Mouse (Mus musculus) intestine, embryonic 16.5 days (tissue): ENCODE measurements around the gene Dars. TPM values are rescaled to one million over a fixed set of nuclear protein-coding genes. Genes with fewer than 3 reads are reported as not detected.

Experiments used
- ATAC-seq: fragments of 200-750 bp; cut with Nextera tagmentation; 2 replicates; pipeline ENCODE4 v1.8.0; 2017; ENCODE audit warnings: moderate TSS enrichment, moderate library complexity
- H3K27ac ChIP-seq: fragments of 300-500 bp; sonication (generic); 2 replicates; pipeline ENCODE4 v1.5.1; 2014; ENCODE audit warnings: mild to moderate bottlenecking, low read length
- H3K27me3 ChIP-seq: fragments of 300-500 bp; sonication (generic); replicated peaks from 2 replicates; pipeline ENCODE4 v1.6.1; 2014; ENCODE audit warnings: low read length, control low read depth, mixed read lengths; ENCODE audit not compliant: control insufficient read depth, insufficient read depth
- H3K36me3 ChIP-seq: fragments of 300-500 bp; sonication (generic); 2 replicates; pipeline ENCODE4 v1.6.1; 2014; ENCODE audit warnings: low read length, control low read depth; ENCODE audit not compliant: control insufficient read depth, insufficient read depth
- H3K4me1 ChIP-seq: fragments of 300-500 bp; sonication (generic); 2 replicates; pipeline ENCODE4 v1.6.1; 2014; ENCODE audit warnings: low read length, control low read depth, mixed read lengths; ENCODE audit not compliant: control insufficient read depth, insufficient read depth
- H3K4me2 ChIP-seq: fragments of 300-500 bp; sonication (generic); 2 replicates; pipeline ENCODE4 v1.6.1; 2014; ENCODE audit warnings: low read depth, low read length, control low read depth
- H3K4me3 ChIP-seq: fragments of 300-500 bp; sonication (generic); 2 replicates; pipeline ENCODE4 v1.5.1; 2014; ENCODE audit warnings: mild to moderate bottlenecking, low read length
- H3K9ac ChIP-seq: fragments of 300-500 bp; sonication (generic); 2 replicates; pipeline ENCODE4 v1.6.1; 2014; ENCODE audit warnings: low read depth, low read length
- H3K9me3 ChIP-seq: fragments of 300-500 bp; sonication (generic); 2 replicates; pipeline ENCODE4 v1.6.1; 2016; ENCODE audit warnings: low read length, control low read depth; ENCODE audit not compliant: control insufficient read depth
- WGBS: fragments of 180-500 bp; shearing (Covaris S2); extraction: QIAGEN DNeasy Blood & Tissue Kit; methylation state at CpG from one replicate; pipeline ENCODE4 v1.1.7; 2014; 5-methylcytosine and 5-hydroxymethylcytosine counted together
- polyA plus RNA-seq: library from polyadenylated mRNA; unstranded; fragments of >200 nt; fragmentation: Nextera tagmentation; extraction: Ambion mirVana; gene quantifications from 2 replicates; pipeline ENCODE4 v1.2.1, GENCODE M21; 2015

Gene Dars
- polyA plus RNA-seq, 1 experiment from 2014 or later: 178 TPM

GRCm38 (mm10) chr1:128452210-128452609 is 35.0 kb upstream of the Dars start:
- no peaks in the 10 kb centered on the region for H3K36me3 ChIP-seq
- no peak overlapping the region for H3K4me3 ChIP-seq
- no peaks in the 10 kb centered on the region for H3K27me3 ChIP-seq
- no peaks in the 10 kb centered on the region for H3K9me3 ChIP-seq
- no peak overlapping the region for H3K27ac ChIP-seq
- 86% methylated on average over 3 of the region's 3 CpGs for WGBS
- no peak overlapping the region for H3K4me2 ChIP-seq
- ATAC-seq: no peak
- no peak overlapping the region for H3K9ac ChIP-seq
- H3K4me1 ChIP-seq: 0 out of 2 replicates have a peak, but pooled peaks cover 2% of the 10 kb centered on the region

- 78% methylated on average over 4 of the region's 4 CpGs for WGBS
- Histone ChIP-seq H3K4me2 (no peak overlapping the region), H3K4me1 (no peaks in the 10 kb centered on the region), H3K9me3 (no peaks in the 10 kb centered on the region), H3K27ac (no peak overlapping the region), H3K36me3 (no peaks in the 10 kb centered on the region), H3K27me3 (no peaks in the 10 kb centered on the region), H3K4me3 (no peak overlapping the region), H3K9ac (no peak overlapping the region)
- ATAC-seq: no peak
Measured at GRCm38 (mm10) chr1:128451183-128451582, 34.0 kb upstream of the Dars start.

- no peak overlapping the region for H3K4me2 ChIP-seq
- no peaks in the 10 kb centered on the region for H3K27me3 ChIP-seq
- H3K9me3 ChIP-seq: no peaks in the 10 kb centered on the region
- H3K36me3 ChIP-seq: no peaks in the 10 kb centered on the region
- no peak overlapping the region for H3K4me3 ChIP-seq
- no peak overlapping the region for H3K9ac ChIP-seq
- 82% methylated on average over 7 of the region's 7 CpGs for WGBS
- ATAC-seq: no peak
- H3K4me1 ChIP-seq: no peaks in the 10 kb centered on the region
- H3K27ac ChIP-seq: no peak overlapping the region
Measured at GRCm38 (mm10) chr1:128447206-128447902, 30.2 kb upstream of the Dars start.

- H3K27me3 ChIP-seq: no peaks in the 10 kb centered on the region
- H3K9ac ChIP-seq: no peak overlapping the region
- no peaks in the 10 kb centered on the region for H3K9me3 ChIP-seq
- 59% methylated on average over 9 of the region's 9 CpGs for WGBS
- H3K27ac ChIP-seq: no peak overlapping the region
- no peak overlapping the region for H3K4me2 ChIP-seq
- no peak overlapping the region for H3K4me3 ChIP-seq
- no peaks in the 10 kb centered on the region for H3K36me3 ChIP-seq
- no peaks in the 10 kb centered on the region for H3K4me1 ChIP-seq
- ATAC-seq: no peak
Measured at GRCm38 (mm10) chr1:128443890-128444839, 27.0 kb upstream of the Dars start.

GRCm38 (mm10) chr1:128441129-128441473 is 23.9 kb upstream of the Dars start:
- no peak for ATAC-seq
- H3K36me3 ChIP-seq: no peaks in the 10 kb centered on the region
- H3K27ac ChIP-seq: no peak overlapping the region
- H3K9ac ChIP-seq: no peak overlapping the region
- H3K4me2 ChIP-seq: no peak overlapping the region
- no peaks in the 10 kb centered on the region for H3K4me1 ChIP-seq
- no peaks in the 10 kb centered on the region for H3K27me3 ChIP-seq
- H3K9me3 ChIP-seq: no peaks in the 10 kb centered on the region
- 22% methylated on average over 5 of the region's 5 CpGs for WGBS
- H3K4me3 ChIP-seq: no peak overlapping the region

GRCm38 (mm10) chr1:128440386-128441128 is 23.4 kb upstream of the Dars start:
- Histone ChIP-seq H3K27me3 (no peaks in the 10 kb centered on the region), H3K27ac (no peak overlapping the region), H3K4me1 (no peaks in the 10 kb centered on the region), H3K36me3 (no peaks in the 10 kb centered on the region), H3K4me2 (no peak overlapping the region), H3K9me3 (no peaks in the 10 kb centered on the region), H3K9ac (no peak overlapping the region), H3K4me3 (no peak overlapping the region)
- 49% methylated on average over 16 of the region's 16 CpGs for WGBS
- ATAC-seq: no peak

- no peak overlapping the region for H3K4me3 ChIP-seq
- H3K36me3 ChIP-seq: no peaks in the 10 kb centered on the region
- no peak for ATAC-seq
- no peak overlapping the region for H3K27ac ChIP-seq
- no peaks in the 10 kb centered on the region for H3K4me1 ChIP-seq
- H3K27me3 ChIP-seq: no peaks in the 10 kb centered on the region
- no peak overlapping the region for H3K4me2 ChIP-seq
- 95% methylated on average over 4 of the region's 4 CpGs for WGBS
- no peak overlapping the region for H3K9ac ChIP-seq
- H3K9me3 ChIP-seq: no peaks in the 10 kb centered on the region
Measured at GRCm38 (mm10) chr1:128439618-128440017, 22.4 kb upstream of the Dars start.

- Histone ChIP-seq H3K27ac (no peak overlapping the region), H3K4me3 (no peak overlapping the region), H3K36me3 (no peaks in the 10 kb centered on the region), H3K9me3 (no peaks in the 10 kb centered on the region), H3K27me3 (no peaks in the 10 kb centered on the region), H3K4me1 (no peaks in the 10 kb centered on the region), H3K4me2 (no peak overlapping the region), H3K9ac (no peak overlapping the region)
- ATAC-seq: no peak
- WGBS: 85% methylated on average over 5 of the region's 5 CpGs
Measured at GRCm38 (mm10) chr1:128438526-128438925, 21.4 kb upstream of the Dars start.

GRCm38 (mm10) chr1:128437276-128437675 is 20.1 kb upstream of the Dars start:
- no peaks in the 10 kb centered on the region for H3K4me1 ChIP-seq
- H3K4me2 ChIP-seq: no peak overlapping the region
- H3K4me3 ChIP-seq: no peak overlapping the region
- H3K27ac ChIP-seq: no peak overlapping the region
- no peaks in the 10 kb centered on the region for H3K9me3 ChIP-seq
- no peaks in the 10 kb centered on the region for H3K27me3 ChIP-seq
- H3K9ac ChIP-seq: no peak overlapping the region
- no peak for ATAC-seq
- 38% methylated on average over 1 of the region's 1 CpGs for WGBS
- H3K36me3 ChIP-seq: no peaks in the 10 kb centered on the region
